Mouse (Mus musculus): ENCODE results near the gene Gm13289. TPM values are rescaled to one million over a fixed set of nuclear protein-coding genes. Genes with fewer than 3 reads are reported as not detected.
"Not testable (repeated sequence)": the region's sequence is repeated elsewhere in the genome, so short reads cannot be mapped to it uniquely, and the experiment has no call there.

Gm13289 gene
- polyA plus RNA-seq (2016; fragmentation: Nextera tagmentation; extraction: Ambion mirVana): not detected in 2 replicates

DNA sequence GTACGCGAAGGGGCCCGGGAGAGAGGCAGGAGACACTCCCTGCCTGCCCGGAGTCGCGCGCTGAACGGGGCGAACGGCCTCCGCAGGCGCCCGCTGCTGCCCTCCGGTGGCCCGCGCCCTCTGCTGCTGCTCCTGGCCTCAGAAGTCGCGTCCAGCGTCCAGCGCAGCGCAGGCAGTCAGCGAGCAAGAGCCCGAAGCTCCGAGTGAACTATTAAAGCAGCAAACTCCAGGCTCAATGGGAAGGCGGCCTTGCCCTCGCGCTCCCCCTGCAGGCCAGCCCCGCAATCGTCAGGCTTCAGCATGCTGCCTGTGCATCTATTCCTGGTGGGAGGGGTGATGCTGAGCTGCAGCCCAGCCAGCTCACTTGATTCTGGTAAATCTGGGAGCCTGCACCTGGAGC, at the start of gene Gm13289:
Gene Gm13289, plus strand, starts transcription at position 301 of the 400 bp plus-strand sequence.
- H3K27me3 ChIP-seq; H3K9me3 ChIP-seq; H3K27ac ChIP-seq (replicated peaks); H3K36me3 ChIP-seq; H3K4me3 ChIP-seq; H3K4me1 ChIP-seq; H3K9ac ChIP-seq (replicated peaks); ATAC-seq (ENCODE audit: low FRiP score, low read depth); H3K4me2 ChIP-seq (replicated peaks): not testable (repeated sequence)
- WGBS: no CpG with 5 or more reads among the region's 29 CpGs

DNA sequence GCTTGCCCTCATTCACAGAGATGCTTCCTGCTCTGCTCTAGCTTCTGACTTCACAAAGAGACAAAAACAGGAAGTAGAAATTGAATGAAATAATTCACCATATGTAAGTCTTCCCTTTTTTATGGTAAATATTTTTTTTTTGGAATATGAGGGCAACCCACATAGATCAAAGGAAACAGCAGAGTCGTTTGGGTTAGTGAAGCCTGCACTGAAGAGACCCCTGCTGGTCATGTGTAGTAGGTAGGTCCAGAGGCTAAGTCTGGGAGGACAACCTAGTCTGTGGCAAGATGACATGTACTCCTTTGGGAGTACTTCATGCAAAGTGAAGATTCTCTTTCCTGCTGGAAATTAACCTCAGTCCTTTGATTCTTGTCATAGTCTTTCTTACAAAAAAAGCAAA, 49.4 kb upstream of the Gm13289 start:
- ATAC-seq (ENCODE audit: low FRiP score, low read depth): no peak
- no peaks in the 10 kb centered on the region for H3K9me3 ChIP-seq

DNA sequence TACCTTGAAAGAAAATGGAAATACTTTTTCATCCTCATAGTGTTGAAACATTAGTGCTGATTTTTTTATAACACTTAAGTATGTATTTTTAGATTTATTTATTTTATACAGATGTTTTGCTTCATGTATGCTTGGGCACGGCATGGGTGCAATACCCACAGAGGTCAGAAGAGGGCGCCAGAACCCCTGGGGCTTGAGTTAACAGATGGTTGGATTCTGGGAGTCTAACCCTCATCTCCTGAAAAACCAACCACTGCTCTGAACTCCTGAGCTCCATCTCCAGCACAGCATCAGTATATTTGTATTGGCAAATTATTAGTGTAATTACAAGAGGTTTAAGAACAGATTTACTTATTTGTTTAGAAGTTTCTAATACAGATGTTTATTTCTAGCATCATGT, 38.2 kb upstream of the Gm13289 start:
- ATAC-seq (ENCODE audit: low FRiP score, low read depth): peak; percentile 44; the same call in 1 of the 2 replicates
- Histone ChIP-seq H3K9me3 (no peaks in the 10 kb centered on the region), H3K27me3 (no peaks in the 10 kb centered on the region), H3K9ac (replicated peaks) (no peak overlapping the region), H3K4me2 (replicated peaks) (no peak overlapping the region), H3K36me3 (no peaks in the 10 kb centered on the region), H3K4me3 (no peak overlapping the region), H3K27ac (replicated peaks) (no peak overlapping the region), H3K4me1 (no peaks in the 10 kb centered on the region)
- 1% methylated on average over 2 of the region's 2 CpGs for WGBS

More for the DNA sequence above, 49.4 kb upstream of the Gm13289 start:
- 3% methylated on average over 1 of the region's 1 CpGs for WGBS
- Histone ChIP-seq H3K36me3 (no peaks in the 10 kb centered on the region), H3K4me2 (replicated peaks) (no peak overlapping the region), H3K27ac (replicated peaks) (no peak overlapping the region), H3K4me1 (no peaks in the 10 kb centered on the region), H3K27me3 (no peaks in the 10 kb centered on the region), H3K4me3 (no peak overlapping the region), H3K9ac (replicated peaks) (no peak overlapping the region)

DNA sequence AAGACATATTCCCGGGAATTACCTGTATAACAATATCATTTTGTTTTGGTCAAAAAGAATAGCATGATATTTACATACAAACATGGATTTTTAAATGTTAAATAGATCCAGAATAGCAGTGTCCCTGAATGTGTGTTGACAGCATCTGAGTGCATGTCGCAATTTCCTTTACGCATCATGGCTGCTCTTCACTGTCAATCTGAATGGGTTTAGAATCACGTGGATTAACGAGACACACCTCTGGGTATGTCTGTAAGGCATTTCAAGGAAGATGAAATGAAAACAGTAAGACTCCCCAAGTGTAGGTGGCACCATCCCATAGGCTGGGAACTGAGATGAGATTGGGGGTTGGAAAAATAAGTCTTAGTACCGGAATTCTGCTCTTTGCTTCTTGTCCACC, 37.7 kb upstream of the Gm13289 start:
- Histone ChIP-seq H3K4me3 (no peak overlapping the region), H3K27me3 (no peaks in the 10 kb centered on the region), H3K27ac (replicated peaks) (no peak overlapping the region), H3K9me3 (no peaks in the 10 kb centered on the region), H3K4me2 (replicated peaks) (no peak overlapping the region), H3K9ac (replicated peaks) (no peak overlapping the region), H3K36me3 (no peaks in the 10 kb centered on the region), H3K4me1 (no peaks in the 10 kb centered on the region)
- no peak for ATAC-seq (ENCODE audit: low FRiP score, low read depth)
- WGBS: 90% methylated on average over 6 of the region's 6 CpGs

DNA sequence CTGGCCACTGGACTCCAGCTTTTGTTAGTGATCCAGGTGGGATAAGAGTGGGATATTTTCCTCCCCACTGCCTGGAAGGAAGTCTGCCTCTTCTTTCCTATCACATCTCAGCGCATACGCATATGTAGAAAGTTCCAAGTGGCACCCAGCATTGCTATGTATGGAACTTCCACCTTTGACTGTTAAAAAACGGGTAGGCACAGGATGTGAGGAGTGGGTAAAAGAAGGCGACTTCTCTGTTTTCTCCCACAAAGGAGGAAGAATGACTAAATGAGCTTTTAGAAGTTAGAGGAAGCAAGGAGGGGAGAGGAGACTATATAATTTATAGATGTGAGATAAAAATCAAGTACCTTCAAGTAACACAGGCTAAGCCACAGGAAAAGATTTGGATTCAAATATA, 35.3 kb upstream of the Gm13289 start:
- H3K9ac ChIP-seq (replicated peaks): no peak overlapping the region
- H3K4me1 ChIP-seq: peaks cover 6% of the 10 kb centered on the region; the same call in 1 of the 2 replicates
- H3K27me3 ChIP-seq: no peaks in the 10 kb centered on the region
- H3K36me3 ChIP-seq: no peaks in the 10 kb centered on the region
- 89% methylated on average over 4 of the region's 4 CpGs for WGBS
- no peak overlapping the region for H3K4me2 ChIP-seq (replicated peaks)
- H3K9me3 ChIP-seq: no peaks in the 10 kb centered on the region
- H3K4me3 ChIP-seq: no peak overlapping the region
- no peak overlapping the region for H3K27ac ChIP-seq (replicated peaks)
- ATAC-seq (ENCODE audit: low FRiP score, low read depth): no peak

DNA sequence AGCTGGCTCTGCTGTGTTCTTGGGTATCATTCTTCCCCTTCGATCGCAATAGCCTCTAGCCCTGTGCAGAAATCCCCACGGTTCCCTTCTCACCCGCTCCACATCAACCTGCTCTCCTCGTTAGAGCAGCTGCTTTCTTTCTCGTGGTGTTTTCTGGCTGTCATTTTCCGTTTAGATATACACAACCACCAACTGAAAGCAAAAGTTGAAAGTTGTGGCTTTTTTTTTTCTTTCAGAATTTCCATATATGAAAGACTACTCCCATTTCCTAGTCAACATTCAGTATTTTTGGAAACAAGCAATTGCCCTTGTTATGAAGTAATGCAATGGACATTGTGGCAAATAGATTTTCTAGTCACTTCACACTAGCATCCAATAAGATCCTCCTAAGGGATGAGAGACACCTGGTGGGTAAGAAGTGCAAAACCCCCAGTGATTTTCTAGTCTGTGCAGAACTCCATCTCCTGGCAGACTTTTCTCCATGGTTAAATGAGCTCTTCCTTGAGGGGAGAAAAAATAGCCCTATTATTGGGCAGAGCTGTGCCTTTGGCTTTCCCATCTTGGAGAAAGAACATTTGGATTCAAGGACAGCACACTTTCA, 33.9 kb upstream of the Gm13289 start:
- no peaks in the 10 kb centered on the region for H3K36me3 ChIP-seq
- H3K4me2 ChIP-seq (replicated peaks): no peak overlapping the region
- H3K9me3 ChIP-seq: no peaks in the 10 kb centered on the region
- no peak overlapping the region for H3K4me3 ChIP-seq
- H3K27ac ChIP-seq (replicated peaks): no peak overlapping the region
- no peaks in the 10 kb centered on the region for H3K27me3 ChIP-seq
- peaks cover 6% of the 10 kb centered on the region; the same call in 1 of the 2 replicates for H3K4me1 ChIP-seq
- WGBS: 82% methylated on average over 7 of the region's 7 CpGs
- ATAC-seq (ENCODE audit: low FRiP score, low read depth): no peak
- H3K9ac ChIP-seq (replicated peaks): no peak overlapping the region

- Histone ChIP-seq H3K4me2 (replicated peaks) (no peak overlapping the region), H3K4me3 (no peak overlapping the region), H3K36me3 (no peaks in the 10 kb centered on the region), H3K27ac (replicated peaks) (no peak overlapping the region), H3K4me1 (peaks cover 6% of the 10 kb centered on the region; the same call in 1 of the 2 replicates), H3K27me3 (no peaks in the 10 kb centered on the region), H3K9ac (replicated peaks) (no peak overlapping the region), H3K9me3 (no peaks in the 10 kb centered on the region)
- WGBS: 77% methylated on average over 3 of the region's 3 CpGs
- ATAC-seq (ENCODE audit: low FRiP score, low read depth): no peak
These were observed 32.5 kb upstream of the Gm13289 start for GRCm38 (mm10) chr4:88744207-88744606.

- no peaks in the 10 kb centered on the region for H3K27me3 ChIP-seq
- no peaks in the 10 kb centered on the region for H3K9me3 ChIP-seq
- no peak overlapping the region for H3K4me2 ChIP-seq (replicated peaks)
- peaks cover 6% of the 10 kb centered on the region; the same call in 1 of the 2 replicates for H3K4me1 ChIP-seq
- WGBS: 68% methylated on average over 6 of the region's 6 CpGs
- ATAC-seq (ENCODE audit: low FRiP score, low read depth): no peak
- H3K4me3 ChIP-seq: no peak overlapping the region
- H3K27ac ChIP-seq (replicated peaks): no peak overlapping the region
- H3K36me3 ChIP-seq: no peaks in the 10 kb centered on the region
- H3K9ac ChIP-seq (replicated peaks): no peak overlapping the region
These were observed 26.8 kb upstream of the Gm13289 start for GRCm38 (mm10) chr4:88749926-88750325.

DNA sequence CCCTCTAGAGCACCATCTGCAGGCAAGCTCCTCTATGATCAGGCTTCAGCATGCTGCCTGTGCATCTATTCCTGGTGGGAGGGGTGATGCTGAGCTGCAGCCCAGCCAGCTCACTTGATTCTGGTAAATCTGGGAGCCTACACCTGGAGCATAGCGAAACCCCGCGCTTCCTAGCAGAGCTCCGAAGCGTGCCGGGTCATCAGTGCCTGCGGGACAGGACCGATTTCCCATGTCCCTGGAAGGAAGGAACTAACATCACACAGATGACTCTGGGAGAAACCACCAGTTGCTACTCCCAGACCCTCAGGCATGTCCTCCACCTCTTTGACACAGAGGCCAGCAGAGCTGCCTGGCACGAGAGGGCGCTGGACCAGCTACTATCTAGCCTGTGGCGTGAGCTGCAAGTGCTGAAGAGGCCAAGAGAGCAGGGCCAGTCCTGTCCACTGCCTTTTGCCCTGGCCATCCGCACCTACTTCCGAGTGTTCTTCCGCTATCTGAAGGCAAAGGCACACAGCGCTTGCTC, 21.8 kb upstream of the Gm13289 start, which contains the start of gene Gm13271:
Gene Gm13271, plus strand, starts transcription at position 51 of the 523 bp plus-strand sequence.
- not testable (repeated sequence) for ATAC-seq (ENCODE audit: low FRiP score, low read depth); H3K4me3 ChIP-seq; H3K9me3 ChIP-seq; H3K27me3 ChIP-seq; H3K27ac ChIP-seq (replicated peaks); H3K9ac ChIP-seq (replicated peaks); H3K4me1 ChIP-seq; H3K4me2 ChIP-seq (replicated peaks); H3K36me3 ChIP-seq
- 65% methylated on average over 15 of the region's 15 CpGs for WGBS

DNA sequence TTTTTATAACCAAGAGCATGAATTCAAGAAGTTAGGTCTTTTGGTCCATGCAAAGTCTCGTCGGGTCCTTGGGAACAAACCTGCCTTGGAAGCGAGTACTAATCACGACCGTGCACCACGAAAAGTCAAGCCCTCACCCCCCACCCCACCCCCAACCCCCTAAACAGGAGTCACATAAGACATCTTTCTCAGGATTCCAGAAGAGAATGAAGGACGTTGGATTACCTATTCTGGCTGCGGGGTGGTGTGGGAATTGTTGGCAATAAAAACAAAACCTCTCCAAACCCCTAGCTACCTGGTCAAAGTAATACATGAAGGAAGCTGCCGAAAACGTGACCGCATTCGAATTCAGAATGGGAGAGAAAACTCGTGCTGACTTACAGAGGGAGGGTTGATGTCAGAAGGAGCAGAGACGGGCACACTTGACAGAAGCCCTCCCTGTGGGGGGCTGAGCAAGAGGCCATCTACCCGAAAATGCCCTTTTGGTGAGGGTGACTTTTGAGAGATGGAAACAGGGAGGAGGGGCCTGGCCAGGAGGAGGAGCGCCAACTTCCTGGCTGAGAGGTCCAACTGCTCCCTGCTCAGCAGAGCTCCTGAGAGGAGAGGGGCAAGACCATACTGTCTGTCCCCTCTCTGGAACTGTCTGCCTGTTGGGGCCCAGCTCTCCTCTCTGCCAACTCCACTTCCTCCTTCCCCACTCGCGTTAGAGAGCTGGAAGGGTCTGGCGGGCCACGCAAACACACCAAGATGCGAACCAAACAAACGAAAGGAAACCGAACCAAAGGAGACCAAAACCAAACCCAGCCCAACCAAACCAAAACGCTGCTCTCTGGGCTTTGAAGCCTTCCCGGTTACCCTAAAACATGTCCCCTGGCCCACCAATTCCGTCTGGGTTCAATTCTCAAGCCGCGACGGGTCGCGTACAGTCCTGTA, 19.9 kb upstream of the Gm13289 start:
- 12% methylated on average over 29 of the region's 31 CpGs for WGBS
- peak overlapping the region; percentile 49 for H3K4me3 ChIP-seq

DNA sequence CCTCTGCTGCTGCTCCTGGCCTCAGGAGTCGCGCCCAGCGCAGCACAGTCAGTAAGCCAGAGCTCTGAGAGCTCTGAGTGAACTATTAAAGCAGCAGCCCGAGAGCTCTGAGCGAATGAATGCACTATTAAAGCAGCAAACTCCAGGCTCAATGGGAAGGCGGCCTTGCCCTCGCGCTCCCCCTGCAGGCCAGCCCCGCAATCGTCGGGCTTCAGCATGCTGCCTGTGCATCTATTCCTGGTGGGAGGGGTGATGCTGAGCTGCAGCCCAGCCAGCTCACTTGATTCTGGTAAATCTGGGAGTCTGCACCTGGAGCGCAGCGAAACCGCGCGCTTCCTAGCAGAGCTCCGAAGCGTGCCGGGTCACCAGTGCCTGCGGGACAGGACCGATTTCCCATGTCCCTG, 19.1 kb upstream of the Gm13289 start:
- peak overlapping the region; percentile 49 for H3K4me3 ChIP-seq
- ATAC-seq (ENCODE audit: low FRiP score, low read depth): peak; percentile 100

More for the DNA sequence above, 19.9 kb upstream of the Gm13289 start:
- not testable (repeated sequence) for H3K9me3 ChIP-seq; H3K36me3 ChIP-seq; ATAC-seq (ENCODE audit: low FRiP score, low read depth); H3K4me1 ChIP-seq; H3K27me3 ChIP-seq
- Histone ChIP-seq H3K9ac (replicated peaks) (peak overlapping the region; percentile 67), H3K27ac (replicated peaks) (peak overlapping the region; percentile 74), H3K4me2 (replicated peaks) (peak overlapping the region; percentile 76)

GRCm38 (mm10) chr4:88758751-88759150, 18.0 kb upstream of the Gm13289 start:
- H3K9me3 ChIP-seq; H3K4me3 ChIP-seq; H3K4me1 ChIP-seq; H3K36me3 ChIP-seq; ATAC-seq (ENCODE audit: low FRiP score, low read depth); H3K27me3 ChIP-seq; H3K4me2 ChIP-seq (replicated peaks); H3K9ac ChIP-seq (replicated peaks); H3K27ac ChIP-seq (replicated peaks): not testable (repeated sequence)
- WGBS: 89% methylated on average over 9 of the region's 9 CpGs

More for the DNA sequence above, 19.1 kb upstream of the Gm13289 start:
- Histone ChIP-seq H3K27ac (replicated peaks) (peak overlapping the region; percentile 74), H3K9ac (replicated peaks) (peak overlapping the region; percentile 67), H3K4me2 (replicated peaks) (peak overlapping the region; percentile 76)
- not testable (repeated sequence) for H3K9me3 ChIP-seq, H3K27me3 ChIP-seq, H3K36me3 ChIP-seq, H3K4me1 ChIP-seq
- under 1% methylated on average over 21 of the region's 21 CpGs for WGBS
